Mouse (Mus musculus) heart, adult 2 months (tissue): ENCODE measurements around the gene Ffar4.

Experiments used
- CTCF ChIP-seq: fragments of 200-600 bp; IDR thresholded peaks from 2 replicates; pipeline ENCODE4 v1.8.1; 2022; ENCODE audit warnings: antibody characterized with exemption, mild to moderate bottlenecking, moderate library complexity
- EP300 ChIP-seq: fragments of 200-500 bp; IDR thresholded peaks from 2 replicates; pipeline ENCODE4 v1.6.1; 2011; ENCODE audit warnings: low read depth, low read length, control low read depth; ENCODE audit not compliant: insufficient read depth
- POLR2A ChIP-seq: fragments of 200-500 bp; IDR thresholded peaks from 2 replicates; pipeline ENCODE4 v1.6.1; 2011; ENCODE audit warnings: mild to moderate bottlenecking, low read depth, low read length, control low read depth; ENCODE audit not compliant: insufficient read depth

DNA sequence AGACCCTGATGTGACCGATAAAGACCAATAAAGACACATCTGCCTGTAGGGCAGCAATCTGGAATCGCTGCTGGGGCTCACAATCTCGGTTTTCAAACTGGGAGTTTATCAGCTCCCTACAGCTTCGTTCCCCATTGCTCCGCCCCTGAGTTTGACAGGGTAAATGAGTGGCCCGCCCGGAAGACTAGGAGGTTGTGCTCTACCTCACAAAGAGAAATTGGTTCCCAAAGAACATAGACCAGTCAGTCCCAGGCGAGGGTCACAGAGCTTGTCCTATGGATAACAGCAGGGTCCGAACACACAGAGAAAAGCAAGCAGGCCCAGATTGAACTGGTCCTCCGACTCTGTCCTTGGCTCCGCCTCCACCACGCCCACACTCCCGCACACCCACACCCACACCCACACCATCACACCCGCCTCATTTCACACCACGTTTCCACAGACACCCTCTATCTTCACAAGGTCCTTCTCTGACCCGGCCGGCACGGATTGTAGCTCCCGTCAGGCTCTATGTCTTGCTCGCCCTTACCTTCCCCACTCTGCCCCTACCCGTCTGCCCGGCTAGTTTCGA is 42.6 kb upstream of the Ffar4 start:
- TF ChIP-seq CTCF (no peak), POLR2A (peak; percentile 49; the same call in 1 of the 2 replicates), EP300 (no peak)
